In the genomic region with DNA sequence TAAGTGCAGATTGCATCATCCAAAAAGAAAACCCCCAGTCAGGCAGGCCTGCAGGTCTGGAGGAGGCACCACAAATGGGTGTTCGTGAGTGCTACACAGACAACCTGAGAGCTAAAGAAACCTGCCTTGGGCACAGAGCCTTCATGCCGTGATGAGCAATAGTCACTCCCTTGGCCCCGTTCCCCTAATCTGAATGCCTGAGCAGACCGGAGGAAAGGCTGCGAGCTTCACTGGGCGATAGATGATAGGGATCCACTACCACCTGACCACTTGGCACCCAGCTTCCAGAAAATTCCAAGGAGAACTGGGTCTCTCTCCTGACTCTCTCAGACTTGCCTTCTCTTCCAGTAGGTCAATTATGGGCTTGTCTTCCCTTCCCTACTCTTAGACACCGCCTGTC, we compare ENCODE assay signal across 20 mouse cellular contexts. TPM values are rescaled to one million over a fixed set of nuclear protein-coding genes. Genes with fewer than 3 reads are reported as not detected.
DNase-seq lines count a peak whose midpoint lies in the region; ATAC-seq and TF ChIP-seq lines count a peak whose summit lies in the region.
"Had no signal": no experiment of that assay in that cellular context is flagged by ENCODE, and none has a peak within 500 bp of the region (broad histone marks: within the 10 kb centered on the region; RNA-seq: fewer than 3 reads in every experiment).

No protein-coding gene starts in this region.

- no peak overlapping the region for H3K4me3 ChIP-seq in lung, adult 2 months (replicated peaks; ENCODE audit: extremely low read depth, low read depth, low read length)
- H3K4me3 ChIP-seq in layer of hippocampus, adult 2 months = no peak overlapping the region
- H3K4me3 ChIP-seq: forebrain, embryonic 13.5 days; gastrocnemius, adult 2 months; hindbrain, embryonic 15.5 days; limb, embryonic 15.5 days; midbrain, embryonic 12.5 days had no signal

- TF ChIP-seq POLR2A in lung, adult 2 months (IDR thresholded peaks at IDR 0.05; ENCODE audit: borderline replicate concordance, extremely low read depth, low read depth, low read length) = no peak

- DNase-seq in lung, postnatal 25 days (ENCODE audit: low spot score) = peak; percentile 5
- DNase-seq in lung, adult 2 months = no peak
- peak; percentile 75 for DNase-seq in cerebellum, adult 8-10 months
- peak; percentile 73 to 75 for DNase-seq in cerebellum, postnatal 36 days
- no peak for DNase-seq in layer of hippocampus, adult 2 months (ENCODE audit: low spot score in 2 of 2)
- no peak for DNase-seq in kidney, postnatal 36 days
- no peak for DNase-seq in retina, postnatal 1 day
- DNase-seq: adrenal gland, adult 8-10 months; gastrocnemius, adult 2 months; kidney, adult 2 months; kidney, postnatal 10 days; layer of hippocampus, postnatal 36 days; thymus, postnatal 25 days had no signal

- no peak for TF ChIP-seq CTCF in lung, adult 2 months (IDR thresholded peaks at IDR 0.05; ENCODE audit: insufficient read depth, low read length)
- no peak for TF ChIP-seq CTCF in layer of hippocampus, adult 2 months (conservative IDR thresholded peaks at IDR 0.05)

- WGBS in lung, adult 2 months = 82% methylated on average over 7 of the region's 7 CpGs

- ATAC-seq in cerebellum, adult (ENCODE audit: insufficient number of reproducible peaks, low FRiP score, low TSS enrichment) = peak; percentile 68
- ATAC-seq: forebrain, embryonic 13.5 days had no signal

- H3K4me1 ChIP-seq in lung, adult 2 months (ENCODE audit: control insufficient read depth, insufficient read depth, low read length) = no peaks in the 10 kb centered on the region
- H3K4me1 ChIP-seq: limb, embryonic 15.5 days; midbrain, embryonic 12.5 days had no signal

- no peak overlapping the region for H3K27ac ChIP-seq in layer of hippocampus, adult 2 months
- H3K27ac ChIP-seq: forebrain, embryonic 13.5 days; gastrocnemius, adult 2 months; hindbrain, embryonic 15.5 days; limb, embryonic 15.5 days; liver, embryonic 14.5 days; midbrain, embryonic 12.5 days had no signal

RNA-seq across cellular contexts. Expression of gene Kif5c, which starts 24.2 kb away (rescaled TPM):
- polyA plus RNA-seq in lung, adult 2 months (2012; rRNA removed) = 0.07 and 0.37 TPM in 2 replicates
- total RNA-seq in layer of hippocampus, adult 2 months (2021) = 100 to 1,000 TPM; 467 to 553 TPM
- total RNA-seq: monocyte, adult 5-6 weeks had no signal

Comparison
In these comparisons a context has a peak if more than half of its experiments do, and no peak if none do; other contexts are left out.
1. DNase-seq: peak in lung, postnatal 25 days (single experiment), cerebellum, adult 8-10 months (single experiment) and cerebellum, postnatal 36 days (2 of 2); none in lung, adult 2 months (single experiment), layer of hippocampus, adult 2 months (0 of 2), kidney, postnatal 36 days (0 of 2) and retina, postnatal 1 day (single experiment).